Mouse (Mus musculus) ES-CJ7 (cell line): ENCODE measurements at regions not wholly inside any gene's neighbourhood (a gene's known extent, or its start where the extent isn't known, plus 50 kb on each side); places are given as distances from the start of the nearest gene placed in this dataset.
"Not testable (repeated sequence)": the region's sequence is repeated elsewhere in the genome, so short reads cannot be mapped to it uniquely, and the experiment has no call there.

Source experiments
- DNase-seq: peaks from one replicate; pipeline ENCODE4 v3.0.0; 2011; ENCODE audit warnings: low read depth, low spot score

DNA sequence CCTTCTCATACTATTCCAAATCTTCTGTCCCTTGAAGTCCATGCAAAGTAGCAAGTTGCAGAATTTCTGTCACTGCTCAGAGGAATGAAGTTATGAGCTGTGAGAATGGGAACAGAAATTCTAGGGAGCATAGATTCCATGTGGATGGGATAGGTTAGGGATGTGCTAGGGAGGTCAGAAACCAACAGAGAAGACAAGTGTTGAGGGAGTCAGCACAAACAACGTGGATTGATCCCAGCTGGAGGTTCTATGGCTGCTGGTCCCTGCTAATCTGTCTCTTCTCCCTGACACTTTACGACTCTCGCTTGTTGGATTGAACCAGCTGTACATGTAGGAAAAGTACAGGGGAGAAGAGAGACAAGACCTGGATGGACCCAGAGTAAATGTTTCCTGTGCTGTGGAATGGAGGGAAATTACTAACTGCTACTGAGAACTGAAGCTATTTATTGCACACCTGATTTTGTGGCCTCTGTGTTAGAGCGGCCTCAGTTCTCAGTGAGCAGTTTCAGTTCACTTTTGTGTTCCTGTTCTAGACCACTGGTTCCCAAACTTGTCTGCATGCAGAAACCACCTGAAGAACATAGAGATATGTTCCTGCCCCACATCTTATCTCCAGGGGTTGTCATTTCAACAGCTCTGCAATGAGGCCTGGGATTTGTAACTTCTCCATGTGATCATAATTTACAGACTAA lies 151.0 kb downstream of the Ube2e3 start:
- DNase-seq = no peak

DNA sequence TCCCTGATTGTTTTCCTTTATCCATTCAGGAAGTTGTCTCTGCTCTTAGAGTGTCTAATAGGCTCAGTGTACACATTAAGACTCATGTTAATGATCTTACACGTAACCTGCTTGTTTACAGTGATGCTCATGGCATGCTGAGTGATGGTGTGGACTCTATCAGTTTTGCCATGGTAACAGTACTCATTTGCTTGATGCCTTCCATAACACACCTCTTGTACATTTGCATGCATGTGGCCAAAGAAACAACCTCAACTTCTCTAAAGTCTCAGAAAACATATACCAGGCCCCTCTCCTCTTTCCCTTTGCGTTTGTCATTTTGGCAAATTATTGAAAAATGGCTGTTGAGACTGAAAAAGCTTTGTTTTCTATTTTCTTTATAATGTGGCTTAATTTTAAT lies 155.0 kb downstream of the Ube2e3 start:
- no peak for DNase-seq

DNA sequence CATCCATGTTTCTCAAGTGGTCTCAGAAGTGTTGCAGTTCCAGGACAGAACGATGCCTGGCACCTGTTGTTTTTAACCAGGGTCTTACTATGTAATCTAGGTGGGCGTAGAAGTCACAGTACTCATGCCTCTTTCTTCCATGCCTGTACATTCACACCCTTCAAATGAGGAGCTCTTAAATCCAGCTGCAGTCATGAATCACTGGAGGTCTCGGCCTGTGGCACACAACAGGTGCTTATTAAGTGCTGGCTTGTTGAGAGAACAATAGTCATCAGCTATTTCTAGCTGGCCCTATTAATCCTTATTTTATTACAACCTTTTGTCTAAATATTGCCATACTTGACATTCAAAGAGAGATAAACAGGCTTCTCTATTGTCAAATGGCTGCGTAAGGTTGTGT lies 157.8 kb downstream of the Ube2e3 start:
- DNase-seq = no peak

DNA sequence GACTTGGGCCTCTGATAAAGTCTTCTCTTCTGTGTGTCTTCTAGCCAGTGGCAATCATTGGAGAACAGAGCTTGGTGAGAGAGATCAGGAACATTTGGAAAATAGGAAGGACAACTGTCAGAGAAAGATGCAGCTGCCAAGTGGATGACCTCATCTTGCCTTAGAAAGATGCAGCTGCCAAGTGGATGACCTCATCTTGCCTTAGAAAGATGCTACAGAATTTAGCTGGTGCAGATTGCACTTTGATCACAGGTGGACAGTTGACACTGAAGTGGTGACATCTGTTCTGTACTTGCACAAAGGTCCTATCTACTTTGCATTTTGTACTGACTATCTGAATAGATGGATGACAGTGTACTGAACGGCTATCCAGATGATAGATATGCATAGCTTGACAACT lies 163.1 kb downstream of the Ube2e3 start:
- no peak for DNase-seq

DNA sequence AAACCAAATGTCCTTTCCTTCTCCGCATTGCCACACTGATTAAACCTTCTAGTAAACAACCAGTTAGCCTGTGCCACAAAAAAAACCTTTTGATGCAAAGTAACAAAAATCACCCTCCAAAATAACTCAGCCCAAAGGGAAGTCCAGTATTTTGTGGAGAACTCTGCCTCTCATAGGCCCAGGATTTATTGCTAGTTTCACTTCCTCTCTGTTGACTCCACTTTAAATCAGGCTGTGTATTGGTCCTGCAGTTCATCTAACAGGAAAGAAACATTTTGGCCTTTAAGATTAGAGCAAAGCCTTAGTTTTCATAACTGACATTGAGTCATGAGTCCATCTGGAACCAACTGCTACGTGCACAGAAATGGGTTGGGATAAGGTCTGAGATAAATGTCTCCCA lies 168.4 kb downstream of the Ube2e3 start:
- no peak for DNase-seq

DNA sequence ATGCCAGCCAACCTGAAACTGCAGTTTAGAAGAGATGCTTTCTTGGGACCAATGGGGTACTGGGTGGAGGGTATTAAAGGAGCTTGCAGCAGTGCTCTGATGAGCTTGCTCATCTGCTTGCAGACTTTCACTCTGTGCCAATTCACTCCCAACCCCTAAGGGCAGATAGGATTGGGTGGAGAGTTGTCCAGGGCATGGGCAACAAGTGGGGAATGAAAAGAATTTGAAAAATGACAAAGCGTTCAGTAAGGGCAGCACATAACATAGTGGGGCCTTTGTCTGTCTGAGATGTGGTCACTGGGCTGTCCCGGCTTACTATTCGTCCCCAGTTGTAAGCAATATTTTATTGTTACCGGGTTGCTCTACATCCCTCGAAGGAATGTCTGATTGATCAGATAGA lies 170.7 kb downstream of the Ube2e3 start:
- DNase-seq = no peak

DNA sequence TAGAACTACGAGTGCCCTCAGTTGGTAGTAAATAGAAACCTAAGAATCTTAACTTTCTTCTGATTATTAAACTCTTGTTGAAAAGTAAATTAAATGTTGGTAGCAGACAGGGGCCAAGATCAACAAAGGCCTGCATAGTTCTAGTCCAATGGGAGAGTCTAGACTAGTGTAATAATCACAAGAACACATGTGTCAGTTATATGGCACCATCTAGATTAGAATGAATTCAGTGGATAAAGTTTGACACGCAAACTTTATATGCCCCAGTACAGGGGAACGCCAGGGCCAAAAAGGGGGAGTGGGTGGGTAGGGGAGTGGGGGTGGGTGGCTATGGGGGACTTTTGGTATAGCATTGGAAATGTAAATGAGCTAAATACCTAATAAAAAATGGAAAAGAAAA lies 176.9 kb downstream of the Ube2e3 start:
- DNase-seq = not testable (repeated sequence)

DNA sequence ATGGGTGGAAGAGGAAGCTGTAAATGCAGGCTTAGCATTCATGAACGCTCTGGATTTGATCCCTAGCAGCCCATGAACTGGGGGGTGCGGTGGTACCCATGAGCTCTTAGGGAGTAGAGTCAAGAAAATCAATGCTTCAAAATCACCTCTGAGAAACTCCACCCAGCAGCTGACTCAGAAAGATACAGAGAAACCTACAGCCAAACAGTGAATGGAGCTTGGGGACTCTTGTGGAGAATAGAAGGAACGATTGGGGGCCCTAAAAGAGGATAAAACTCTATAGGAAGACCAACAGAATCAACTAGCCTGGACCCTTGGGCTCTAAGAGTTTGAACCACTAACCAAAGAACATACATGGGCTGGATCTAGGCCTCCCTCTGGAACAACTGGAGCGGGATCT lies 177.6 kb downstream of the Ube2e3 start:
- DNase-seq = no peak

DNA sequence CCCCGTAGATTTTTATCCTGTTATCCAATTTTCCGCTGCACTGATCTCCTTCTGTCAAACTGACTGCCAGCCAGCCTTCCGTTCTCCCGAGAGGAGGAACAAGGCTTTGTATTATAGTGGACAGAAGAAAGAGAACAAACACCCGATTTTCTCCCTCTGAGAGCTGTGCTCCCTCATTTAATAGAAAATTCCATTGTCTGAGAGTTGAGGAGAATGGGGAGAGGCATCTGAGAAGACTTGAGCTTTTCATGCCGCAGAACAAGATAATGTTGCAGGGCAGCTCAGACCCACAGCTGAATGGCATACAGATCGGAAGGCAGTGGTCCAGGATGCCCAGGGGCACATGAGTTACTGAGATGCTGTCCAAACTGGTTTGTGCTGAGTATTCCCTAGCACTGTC lies 180.1 kb downstream of the Ube2e3 start:
- no peak for DNase-seq

DNA sequence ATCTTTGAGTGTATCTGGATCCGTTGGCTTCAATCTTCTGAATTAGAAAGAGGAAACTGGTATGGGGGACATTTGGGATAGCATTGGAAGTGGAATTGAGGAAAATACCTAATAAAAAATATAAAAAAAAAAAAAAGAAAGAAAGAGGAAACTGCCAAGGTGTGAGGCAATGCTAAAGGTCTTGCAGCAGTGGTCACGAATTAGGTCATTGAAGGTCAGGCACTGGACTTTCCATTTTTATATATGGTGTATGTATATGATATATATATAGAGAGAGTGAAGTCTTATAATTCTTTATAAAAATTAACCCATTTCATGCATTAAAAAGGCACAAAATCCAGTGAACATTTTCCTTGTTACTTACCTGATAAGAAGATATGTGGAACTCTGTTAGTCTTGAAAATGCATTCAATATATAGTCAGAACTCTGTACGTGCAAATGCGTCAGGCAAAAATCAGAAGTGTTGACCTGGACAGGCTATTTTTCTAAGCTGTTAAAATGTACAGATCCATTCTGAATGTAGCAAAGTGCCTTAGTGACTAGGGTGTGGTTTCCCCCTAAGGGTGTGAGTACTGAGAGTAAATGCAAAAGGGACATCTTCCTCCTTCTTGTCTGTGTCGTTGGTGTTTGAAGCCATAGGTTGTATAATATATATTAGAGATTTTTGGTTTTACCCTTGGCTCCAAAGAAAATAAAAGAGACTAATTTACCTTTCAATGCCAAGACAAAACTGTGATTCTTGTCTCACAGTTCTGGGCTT lies 181.0 kb downstream of the Ube2e3 start:
- no peak for DNase-seq

DNA sequence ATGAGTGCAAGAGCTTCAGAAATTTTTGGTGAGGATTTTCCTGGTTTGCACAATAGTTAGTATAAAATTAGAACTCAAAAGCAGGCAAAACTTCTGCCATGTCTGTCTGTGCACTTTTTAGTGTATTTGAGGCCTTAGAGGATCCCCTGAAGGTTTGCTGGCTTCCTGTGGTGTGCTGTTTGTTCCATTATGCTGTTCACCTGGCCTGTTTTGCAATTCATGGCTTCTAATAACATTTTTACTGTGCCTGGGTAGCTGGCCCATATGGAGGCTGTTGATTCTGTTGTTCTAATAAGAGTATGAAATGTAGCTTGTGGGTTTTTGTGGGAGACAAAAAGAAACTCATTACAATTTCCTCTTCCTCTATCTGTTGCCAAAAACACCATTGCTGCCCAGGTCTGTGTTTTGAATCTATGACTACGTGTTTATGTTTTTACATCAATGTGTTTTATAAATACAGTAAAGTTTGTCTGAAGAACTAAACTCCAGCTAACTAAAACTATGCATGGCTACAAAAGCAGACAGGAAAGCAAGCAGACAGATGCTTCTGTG lies 182.6 kb downstream of the Ube2e3 start:
- DNase-seq = no peak

DNA sequence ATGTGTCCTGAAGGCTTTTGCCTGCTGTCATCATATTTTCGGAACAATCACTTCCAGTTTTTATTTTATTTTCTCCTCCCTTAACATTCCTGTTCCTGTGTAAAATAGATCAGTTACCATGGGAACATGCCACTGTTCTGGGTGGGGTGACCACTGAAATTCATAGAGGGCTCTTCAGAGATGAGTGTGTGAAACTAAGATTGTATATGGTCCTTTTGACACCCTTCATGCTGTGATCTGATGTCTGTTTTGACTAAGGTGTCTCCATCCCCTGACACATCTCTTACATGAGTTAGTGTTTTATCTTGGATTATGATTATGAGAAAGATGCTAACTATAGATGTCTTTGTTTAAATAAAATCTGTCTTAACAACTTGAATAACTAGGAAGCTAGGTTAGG lies 184.3 kb downstream of the Ube2e3 start:
- DNase-seq = no peak

DNA sequence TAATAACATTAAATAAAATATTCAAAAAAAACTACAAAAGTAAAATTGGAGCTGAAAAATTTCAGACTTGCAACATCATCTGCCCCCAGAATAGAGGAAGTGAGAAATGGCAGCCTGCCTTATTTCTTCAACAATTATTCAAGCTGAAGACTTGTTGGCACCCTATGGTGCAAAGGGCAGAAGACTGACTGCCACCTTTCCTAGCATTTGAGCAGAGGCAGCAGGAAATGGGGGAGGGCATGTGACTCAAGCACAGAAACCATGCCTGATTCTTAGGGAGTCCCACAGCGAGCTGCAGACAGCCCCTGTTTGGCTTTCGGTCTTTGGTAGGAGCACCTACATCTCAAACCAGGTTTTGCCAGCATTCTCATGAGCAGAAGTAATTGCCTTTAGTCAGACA lies 188.2 kb downstream of the Ube2e3 start:
- no peak for DNase-seq

DNA sequence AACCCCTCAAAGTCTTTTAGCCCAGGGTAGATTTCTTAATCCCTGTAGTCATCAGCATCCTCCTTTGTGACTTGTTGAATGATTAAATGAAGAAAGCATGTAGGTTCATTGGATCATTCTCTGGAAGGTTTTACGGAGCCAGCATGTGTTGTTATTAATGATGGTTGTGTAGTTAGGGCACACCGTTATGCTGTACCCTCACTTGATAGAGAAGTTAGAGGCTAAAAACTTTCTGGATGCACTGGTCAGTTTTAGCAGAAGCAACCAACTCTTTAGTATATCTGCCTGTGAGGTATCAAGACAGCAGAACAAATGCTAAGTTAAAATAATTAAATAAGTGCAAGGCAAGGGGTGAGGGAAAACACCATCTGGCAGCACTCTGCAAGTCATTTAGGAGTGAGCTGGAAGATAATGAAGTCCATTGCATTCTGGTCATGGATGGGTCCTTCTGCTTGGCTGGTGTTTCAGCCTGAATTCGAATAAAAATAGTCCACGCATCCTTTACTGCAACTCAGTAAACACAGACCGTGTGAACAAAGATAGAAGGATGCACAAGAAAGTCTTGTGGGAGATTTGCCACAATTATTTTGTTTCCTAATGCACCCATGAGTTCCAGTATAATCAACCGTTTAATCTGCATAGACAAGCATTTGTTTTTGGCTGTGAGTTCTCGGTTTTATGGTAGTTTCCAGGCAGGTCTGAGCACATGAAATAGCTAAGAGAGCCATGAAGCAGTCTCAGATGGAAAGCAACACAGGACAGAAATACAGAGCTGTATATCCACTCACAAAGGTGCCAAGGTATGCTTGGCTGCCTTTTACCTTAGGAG lies 191.4 kb downstream of the Ube2e3 start:
- DNase-seq = no peak

DNA sequence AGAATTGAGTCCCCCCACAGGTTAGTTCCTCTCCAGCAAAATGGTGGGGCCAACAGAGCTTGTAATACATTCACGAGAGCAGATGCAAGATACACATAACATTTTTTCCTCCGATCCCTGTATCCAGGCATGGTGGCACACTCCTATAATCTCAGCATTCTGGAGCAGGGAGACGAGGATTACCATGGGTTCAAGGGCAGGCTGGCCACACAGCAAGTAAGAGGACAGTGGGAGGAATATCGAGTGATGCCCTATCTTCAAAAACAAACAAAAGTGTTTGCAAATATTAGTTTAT lies 192.0 kb downstream of the Ube2e3 start:
- no peak for DNase-seq

DNA sequence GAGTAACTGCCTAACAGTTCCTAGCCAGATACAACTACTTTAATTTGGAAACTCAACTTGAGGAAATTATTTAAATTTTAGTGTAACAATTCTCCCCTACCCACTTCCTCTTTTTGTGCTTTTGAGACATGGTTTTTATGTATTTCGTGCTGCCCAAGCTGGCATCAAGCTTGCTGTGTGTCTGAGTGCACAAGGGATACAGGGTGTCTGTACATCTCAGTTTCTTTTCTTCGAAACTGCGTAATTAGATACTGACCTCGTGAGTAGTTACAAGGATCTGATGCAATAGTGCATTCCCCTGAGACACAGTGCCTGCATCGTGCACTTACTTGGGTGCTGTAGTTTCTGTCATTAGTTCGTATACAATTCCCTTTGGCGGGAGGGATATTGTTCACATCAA lies 192.4 kb downstream of the Ube2e3 start:
- no peak for DNase-seq

DNA sequence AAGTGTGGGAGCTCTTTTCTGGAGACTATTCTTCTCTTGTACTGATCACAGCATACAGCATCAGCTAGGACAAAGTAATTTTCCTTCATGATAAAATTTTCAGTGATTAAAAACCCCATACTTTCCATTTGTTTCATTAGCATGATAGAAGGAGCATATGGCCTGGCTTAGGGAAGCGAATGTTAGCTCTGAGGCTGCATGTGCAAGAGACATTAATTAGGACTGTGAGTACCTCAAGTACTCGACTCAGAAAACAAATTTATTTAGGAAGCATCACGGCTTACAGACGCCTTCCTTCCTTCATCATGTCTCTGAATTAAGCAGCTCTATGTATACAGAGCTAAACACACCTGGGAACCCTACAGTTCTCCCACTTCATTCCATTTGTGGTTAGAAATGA lies 193.6 kb upstream of the Itga4 start:
- no peak for DNase-seq

DNA sequence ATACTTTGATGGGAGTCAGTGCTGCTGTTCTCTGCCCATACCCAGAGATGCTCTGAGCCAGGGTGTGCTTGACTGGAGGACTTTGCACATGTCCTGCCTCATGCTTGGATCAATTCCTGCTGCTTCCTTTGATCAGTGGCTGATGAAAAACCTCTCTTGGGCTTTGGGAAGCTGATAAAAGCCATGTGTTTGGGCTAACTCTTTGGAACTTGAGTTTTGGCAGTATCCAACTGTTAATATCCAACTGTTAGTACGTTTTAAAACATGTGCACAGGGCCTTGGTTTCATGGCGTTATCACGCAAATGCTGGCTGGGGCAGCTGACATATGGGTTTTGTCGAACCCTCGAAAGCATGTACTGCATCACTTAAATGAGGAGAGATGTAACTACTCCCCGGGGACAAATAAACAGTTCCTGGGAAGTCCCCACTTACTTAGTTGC lies 193.0 kb upstream of the Itga4 start:
- no peak for DNase-seq

DNA sequence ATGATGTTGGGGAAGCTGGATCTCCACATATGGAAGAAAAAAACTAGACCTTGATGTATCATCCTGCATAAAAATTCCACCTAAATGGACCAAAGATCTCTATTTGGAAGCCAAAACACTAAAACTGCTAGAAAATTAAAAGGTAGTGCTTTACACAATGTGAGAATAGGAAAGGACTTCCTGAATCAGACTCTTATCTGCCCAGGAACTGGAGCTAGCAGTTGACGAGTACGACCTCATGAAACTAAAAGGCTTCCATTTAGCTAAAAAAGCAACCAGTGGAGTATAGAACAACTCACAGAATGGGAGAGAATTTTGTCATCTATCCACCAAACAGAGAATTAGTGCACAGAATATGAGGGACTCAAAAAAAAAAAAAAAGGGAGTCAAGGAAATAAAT lies 191.6 kb upstream of the Itga4 start:
- no peak for DNase-seq

DNA sequence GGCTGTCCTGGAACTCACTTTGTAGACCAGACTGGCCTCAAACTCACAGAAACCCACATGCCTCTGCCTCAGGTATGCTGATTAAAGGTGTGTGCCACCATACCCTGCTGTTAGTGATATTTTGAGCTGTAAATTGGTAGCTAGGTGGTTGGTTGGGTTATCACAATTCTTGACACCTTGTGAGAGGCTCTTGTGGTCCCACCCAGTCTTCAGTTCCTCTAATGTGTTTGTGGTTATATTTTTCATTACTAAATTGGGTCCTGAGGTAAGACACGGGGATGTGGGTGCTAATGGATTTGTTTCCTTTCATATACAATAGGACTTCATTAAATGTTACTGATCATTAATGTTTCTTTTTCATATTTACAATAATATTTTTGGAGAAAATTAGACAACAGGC lies 189.9 kb upstream of the Itga4 start:
- DNase-seq = no peak

DNA sequence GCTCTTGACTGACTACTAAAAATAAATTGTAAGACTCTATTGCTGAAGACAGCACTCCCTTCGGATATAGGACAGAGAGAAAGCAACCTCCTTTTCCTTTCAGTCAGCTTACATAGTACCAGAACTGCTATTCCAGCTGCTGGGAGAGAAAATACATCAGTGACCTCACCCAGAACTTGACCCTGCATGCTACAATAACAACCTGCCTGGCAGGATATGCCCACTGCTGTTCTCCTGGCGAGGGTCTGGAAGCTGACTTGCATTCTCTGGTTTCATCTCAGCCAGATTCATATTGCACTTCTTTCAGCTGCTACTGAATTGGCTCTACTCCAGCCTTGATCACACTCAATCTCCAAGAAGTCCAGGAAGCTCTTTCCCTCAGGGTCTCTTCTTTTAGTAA lies 179.1 kb upstream of the Itga4 start:
- DNase-seq = no peak

DNA sequence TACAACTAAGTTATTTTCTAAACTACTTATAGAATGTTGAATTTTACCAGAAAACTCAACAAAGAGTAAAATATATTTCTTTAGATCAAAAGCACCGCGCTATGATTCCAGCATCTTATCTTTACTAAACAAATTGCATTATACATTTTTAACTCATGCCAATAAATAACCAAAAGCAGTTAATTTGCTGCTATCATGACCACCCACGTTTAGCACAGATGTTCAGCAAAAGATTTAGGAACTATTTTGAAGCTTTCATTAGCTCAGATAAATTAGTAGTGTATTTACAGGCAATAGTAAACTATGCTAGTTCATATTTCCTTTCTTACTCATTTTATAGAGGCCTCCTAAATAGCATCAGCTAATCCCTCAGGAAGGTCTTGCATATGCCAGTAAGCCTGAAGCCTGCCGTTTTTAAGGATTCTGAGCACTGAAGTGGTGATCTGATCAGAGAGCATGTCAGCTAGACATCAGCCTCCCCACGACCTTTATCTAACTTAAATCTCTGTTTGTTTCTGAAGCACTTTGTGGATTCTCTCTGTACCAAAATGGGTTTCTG lies 176.3 kb upstream of the Itga4 start:
- DNase-seq = no peak
